Mouse (Mus musculus): ENCODE data around the gene Pakap. TPM values are rescaled to one million over a fixed set of nuclear protein-coding genes. Genes with fewer than 3 reads are reported as not detected.

Gene Pakap
- polyA plus RNA-seq, 3 experiments from 2014 or later = 0.50 to 2.1 (median 1.1) TPM

DNA sequence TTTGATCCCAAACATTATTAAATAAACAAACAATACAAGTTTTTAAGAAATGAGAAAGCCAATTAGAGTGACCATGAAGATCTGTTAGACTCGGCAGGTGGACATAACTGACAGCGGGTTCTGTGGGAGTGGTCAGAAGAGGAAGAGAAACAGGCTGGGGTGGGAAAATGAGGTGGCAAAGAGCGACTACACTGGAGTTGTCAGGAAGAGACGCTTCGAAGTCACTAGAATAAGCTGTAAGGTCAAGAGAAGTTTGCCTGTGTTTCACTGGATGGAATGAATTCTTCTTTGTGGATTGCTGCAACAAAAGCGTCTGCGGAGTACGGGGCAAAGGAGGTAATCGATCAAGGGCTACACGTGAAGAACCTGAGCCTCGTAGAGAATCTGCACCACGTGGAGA, 109.9 kb downstream of the Pakap start:
- no peak for ATAC-seq

DNA sequence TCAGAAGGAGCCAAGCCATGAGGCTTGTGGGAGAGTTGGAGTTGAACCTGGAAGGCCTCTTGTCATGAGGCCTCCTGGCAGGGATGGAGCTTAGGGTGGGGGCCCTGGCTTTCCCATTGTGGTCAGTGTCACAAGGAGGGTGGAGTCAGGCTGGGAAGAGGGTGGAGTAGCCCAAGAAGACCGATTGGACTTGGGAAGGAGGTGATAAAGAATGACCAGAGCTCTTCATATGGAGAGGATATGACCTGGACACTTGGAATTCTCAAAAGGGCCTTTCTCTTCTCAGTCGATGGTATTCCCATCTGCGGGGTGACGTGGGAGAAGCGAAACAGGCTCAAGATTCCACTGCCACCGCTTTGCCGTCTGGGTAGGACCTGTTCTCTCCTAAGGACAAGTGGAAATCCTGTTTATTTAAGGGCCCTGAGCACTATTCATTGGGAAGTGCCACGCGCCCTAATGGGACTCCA, 111.0 kb downstream of the Pakap start:
- no peak for ATAC-seq

DNA sequence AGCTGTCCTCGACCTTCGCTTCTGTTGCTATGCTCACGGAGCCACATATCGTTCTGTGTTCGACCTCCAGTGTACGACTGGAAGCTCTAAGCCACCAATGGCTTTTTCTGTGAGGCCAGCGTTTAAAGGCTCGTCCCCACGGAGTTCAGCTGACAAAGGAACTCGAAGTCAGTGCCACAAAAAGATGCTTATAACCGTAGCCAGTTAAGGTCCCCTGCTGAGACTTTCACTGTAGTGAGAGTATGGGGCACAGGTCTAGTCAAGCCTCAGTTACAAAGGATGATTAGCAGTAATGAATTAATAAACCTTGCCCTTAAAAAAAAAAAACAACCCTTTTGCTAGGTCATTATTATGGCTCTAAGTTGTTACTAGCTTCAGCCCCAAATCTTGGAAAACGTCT, 112.2 kb downstream of the Pakap start:
- no peak for ATAC-seq

DNA sequence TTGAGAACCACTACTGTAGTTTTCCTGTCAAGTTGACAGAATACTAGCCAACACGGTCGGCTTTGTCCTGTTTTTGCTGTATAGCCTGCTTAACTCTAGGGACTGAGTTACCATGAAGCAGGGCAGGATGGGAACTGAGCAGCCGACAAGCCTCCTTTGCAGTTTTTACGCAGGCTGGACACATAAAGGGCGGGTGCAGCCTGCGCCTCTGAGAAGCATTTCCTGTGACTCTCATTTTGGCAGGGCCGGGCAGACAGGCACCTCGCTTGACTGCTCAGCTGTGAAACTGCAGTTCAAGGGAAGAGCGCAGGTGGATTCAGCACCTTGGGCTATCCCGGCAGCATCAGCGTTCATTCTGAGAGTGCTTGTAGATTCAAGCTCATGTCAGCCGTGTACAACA, 113.5 kb downstream of the Pakap start:
- ATAC-seq = no peak

DNA sequence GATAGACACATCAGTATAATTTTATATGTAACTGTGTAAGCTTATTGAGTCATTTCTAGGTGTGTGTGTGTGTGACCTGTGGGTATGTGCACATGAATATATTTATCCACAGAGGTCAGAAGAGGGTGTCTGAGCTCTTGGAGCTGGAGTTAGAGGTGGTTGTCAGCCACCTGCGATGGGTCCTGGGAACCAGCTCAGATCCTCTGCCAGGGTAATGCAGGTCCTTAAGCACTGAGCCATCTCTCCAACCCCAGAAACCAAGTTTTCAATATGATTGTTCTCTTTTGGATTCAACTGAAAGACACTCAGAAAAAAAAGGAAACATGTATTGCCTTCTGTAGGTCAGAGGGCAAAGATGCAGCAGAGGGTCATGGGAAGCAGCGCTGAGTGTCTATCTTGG, 114.4 kb downstream of the Pakap start:
- ATAC-seq = no peak

DNA sequence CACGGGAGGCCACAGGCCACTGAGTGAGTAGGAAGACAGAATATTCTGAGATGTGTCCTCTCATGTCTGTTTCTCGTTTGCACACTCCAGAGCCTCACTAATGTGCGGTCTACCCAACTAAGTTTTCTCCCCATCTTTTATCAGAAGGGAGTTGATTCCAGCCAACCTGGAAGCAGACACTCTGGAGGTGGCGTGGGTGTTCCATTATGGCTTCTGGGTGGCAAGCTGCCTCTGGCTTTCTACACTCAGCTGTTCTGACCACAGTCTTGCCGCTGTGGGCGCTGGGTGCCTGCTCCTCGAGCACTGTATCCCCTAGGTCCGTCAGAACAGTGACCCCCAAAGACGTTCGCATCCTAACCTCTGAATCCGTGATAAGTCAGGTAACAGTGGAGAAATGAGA, 115.0 kb downstream of the Pakap start:
- no peak for ATAC-seq

DNA sequence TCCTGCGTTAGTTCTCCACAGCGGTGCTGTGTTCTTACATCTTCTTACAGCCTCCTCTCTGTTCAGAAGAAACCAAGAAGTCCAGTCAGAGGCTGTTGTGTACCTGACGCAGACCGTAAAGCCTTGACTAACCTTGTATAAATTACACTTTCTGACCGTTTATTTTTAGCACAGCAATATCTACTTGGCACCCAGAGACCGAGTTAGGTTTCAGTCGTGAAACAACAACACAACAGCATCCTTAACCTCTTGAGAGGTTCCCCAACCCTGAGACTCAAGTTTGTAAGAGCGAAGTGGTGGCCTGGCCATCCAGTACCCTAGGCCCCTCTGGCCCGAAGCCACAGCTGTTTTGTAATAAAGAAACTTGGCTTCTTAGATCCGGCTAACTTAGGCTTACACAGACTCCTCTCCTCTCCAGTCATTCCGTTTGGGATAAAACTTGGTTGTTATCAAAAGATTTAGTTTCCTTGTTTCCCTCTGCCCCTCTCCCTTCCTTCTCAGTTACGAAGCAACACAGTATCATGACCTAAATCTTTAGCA, 116.8 kb downstream of the Pakap start:
- no peak for ATAC-seq

DNA sequence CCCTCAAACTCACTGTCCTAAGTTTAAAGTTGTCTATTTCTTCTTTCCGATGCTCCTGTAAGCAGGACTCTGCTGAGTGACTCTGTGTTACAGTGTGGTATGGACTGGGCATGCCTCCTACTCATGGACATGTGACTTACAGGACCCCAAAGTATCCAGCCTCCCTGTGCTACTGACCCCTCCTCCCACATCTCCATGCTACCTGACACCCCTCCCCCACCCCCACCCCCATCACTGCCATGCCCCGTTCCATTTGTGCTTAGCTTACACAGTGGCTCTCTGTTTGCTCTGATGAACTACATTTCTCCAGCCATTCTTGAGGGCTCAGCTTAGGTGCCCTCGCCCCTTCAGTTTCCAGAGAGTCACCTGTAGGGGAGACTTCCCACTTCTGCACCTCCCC, 118.8 kb downstream of the Pakap start:
- ATAC-seq = no peak

DNA sequence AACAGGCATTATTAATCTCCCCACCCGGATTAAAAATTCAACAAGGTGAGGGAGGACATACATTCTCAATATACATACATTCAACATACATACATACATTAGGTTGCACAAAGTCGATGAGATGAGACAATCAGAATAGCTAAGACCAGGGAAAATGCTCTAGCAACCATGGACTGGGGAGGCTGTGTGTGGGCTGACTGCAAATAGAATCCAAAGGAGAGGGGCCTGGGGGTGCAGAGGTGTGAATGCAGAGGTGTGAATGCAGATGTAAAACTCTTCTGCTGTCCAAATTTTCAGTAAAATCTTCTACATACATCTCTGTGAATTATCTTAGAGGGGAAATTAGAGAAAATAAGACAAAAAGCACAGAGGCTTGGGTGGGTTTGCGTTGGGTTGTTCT, 119.6 kb downstream of the Pakap start:
- no peak for ATAC-seq

DNA sequence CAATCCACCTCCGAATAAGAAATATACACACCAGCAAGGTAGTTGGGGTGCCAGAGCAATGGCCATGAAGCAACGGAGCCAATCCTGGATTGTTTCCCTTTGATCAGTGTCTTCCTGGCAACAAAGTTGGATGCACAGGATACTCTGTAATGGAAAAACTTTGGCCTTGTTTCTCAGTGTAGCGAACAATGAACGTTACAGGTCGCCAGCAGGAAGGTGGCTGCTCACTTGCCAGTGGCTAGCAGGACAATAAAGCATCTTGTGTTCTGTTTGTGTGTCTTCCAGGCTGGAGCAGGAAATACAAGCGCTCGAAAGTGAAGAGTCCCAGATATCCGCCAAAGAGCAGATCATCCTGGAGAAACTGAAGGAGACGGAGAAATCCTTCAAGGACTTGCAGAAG, 120.2 kb downstream of the Pakap start:
- ATAC-seq = no peak

DNA sequence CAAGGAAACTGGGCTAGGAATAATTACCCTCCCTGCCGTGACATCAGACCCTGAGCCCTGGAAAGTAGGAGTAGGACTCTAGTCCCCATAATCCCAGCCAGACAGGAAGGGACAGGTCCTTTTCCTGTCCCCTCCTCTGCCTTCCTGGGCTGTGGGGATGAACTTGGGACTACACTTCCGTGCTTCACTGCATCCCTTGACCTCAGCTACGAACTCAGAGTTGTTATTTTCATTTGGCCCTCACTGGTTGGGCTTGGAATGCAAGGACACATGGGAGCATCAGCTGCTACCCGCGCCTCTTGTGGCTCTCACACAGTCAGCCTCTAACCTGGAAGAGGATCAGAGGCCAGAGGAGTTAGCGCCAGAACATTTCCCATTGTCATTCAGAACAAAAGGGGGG, 122.0 kb downstream of the Pakap start:
- ATAC-seq = no peak

DNA sequence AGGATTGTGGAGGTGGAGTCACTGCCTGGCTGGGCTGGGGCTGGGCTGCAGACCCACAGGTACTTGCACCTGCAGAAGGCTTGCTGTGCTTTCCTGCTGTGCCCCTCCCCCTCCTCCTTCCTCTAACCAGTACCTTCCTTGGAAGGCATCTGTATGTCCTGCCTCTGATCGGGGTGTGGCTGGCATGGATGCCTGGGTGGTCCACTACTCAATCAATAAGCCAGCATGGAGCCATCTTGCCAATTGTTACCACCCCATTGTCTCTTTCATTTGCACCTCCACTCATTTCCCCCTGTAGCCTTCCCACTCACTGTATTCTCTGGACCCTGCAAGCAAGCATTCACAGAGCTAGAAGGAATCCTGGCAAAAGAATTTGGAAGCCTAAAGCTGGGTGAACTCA, 122.8 kb downstream of the Pakap start:
- no peak for ATAC-seq

DNA sequence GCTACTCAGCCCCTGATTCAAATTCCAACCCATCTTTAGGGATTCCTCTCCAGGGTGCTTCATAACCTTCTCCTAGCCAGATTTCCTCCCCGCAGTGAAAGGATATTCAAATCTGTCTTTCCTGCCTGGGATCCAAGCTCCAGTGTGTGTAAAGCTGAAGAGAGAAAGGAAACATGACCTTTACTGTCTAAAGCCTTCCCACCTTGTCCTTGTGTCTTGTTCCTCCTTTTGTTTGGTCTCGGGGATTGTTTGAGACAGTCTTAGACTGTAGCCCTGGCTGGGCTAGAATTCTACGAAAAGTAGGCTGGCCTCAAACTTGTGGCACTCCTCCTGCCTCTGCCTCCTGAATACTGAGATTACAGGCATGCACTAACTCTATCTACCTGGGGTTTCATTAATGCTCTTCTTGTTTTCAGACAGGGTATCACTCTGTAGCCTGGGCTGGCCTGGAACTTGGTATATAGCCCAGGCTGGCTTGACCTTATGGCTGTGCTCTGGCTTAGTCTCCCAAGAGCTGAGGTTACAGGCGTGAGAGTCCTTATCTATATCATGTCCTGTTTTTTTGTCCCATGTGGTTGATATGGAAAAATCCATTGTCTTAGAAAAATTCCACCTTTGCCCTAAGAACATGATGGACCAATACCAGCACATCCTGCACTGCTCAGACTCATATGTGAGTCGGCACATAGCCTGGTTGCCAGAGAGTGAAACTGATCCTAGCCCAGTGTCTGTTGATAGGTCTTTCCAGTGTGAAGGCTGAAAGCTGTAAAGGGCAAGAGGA, 126.6 kb downstream of the Pakap start:
- no peak for ATAC-seq

DNA sequence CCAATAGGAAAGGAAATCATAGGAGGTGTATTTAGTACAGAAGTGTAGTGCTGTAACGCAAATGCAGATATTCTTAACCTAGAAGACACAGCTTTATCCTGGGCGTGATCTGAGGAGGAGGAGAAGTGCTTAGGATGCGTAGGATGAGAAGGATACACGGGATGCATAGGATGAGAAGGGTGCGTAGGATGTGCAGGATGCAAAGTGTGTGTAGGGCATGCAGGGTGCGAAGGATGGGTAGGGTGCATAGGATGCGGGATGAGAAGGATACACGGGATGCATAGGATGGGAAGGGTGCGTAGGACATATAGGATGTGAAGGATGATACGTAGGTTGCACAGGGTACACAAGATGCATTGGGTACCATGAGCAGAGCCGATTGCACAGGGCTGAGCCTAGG, 129.0 kb downstream of the Pakap start:
- no peak for ATAC-seq

DNA sequence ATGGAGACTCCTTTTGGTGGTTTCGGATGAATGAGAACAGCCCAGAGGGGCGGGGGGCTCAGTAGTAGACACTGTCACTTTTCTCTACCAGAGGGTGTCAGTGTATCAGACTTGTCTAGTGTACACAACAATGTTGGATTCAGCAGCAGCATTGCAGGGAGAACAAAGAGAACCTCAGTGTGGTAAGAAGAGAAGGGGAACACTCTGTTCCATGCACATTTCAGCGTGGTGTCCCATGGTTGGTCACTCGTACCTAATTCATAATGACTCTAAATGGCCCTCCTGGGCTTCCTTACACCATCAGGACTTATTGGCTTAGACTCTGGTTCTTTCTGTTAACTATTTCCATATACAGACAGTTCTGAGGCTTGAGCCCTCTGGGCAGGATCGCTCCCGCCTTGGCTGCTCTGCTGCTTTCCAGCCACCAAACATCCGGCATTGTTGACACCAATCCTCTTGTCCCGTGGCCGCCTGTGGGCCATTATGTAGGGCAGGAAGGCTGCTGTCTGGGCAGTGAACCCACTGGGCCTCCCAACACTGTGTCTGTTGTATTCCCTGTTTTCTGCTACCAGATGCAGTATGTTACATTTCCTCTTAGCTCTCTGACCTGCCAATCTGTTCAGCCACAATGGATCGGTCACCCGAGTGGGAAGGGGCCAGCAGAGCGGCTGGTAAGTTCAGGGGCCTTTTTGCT, 130.1 kb downstream of the Pakap start:
- no peak for ATAC-seq

DNA sequence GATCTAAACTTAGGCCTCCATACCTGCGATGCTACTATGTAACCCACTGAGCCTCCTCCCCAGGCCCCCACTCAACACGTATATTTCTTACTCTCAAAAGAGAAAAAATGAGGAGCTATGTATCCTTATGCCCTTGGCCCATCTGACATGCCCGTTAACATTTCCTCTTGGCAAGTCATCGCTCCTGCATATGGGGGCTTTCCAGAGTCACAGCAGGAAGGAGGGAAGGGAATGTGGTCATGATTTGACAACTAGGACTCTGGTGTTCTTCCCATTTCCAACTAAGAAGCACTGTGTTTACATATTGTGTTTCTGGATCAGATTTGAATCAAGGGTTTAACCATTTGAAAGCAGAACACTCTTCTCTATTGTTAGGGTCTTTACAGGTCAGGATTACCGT, 133.6 kb downstream of the Pakap start:
- ATAC-seq = no peak

DNA sequence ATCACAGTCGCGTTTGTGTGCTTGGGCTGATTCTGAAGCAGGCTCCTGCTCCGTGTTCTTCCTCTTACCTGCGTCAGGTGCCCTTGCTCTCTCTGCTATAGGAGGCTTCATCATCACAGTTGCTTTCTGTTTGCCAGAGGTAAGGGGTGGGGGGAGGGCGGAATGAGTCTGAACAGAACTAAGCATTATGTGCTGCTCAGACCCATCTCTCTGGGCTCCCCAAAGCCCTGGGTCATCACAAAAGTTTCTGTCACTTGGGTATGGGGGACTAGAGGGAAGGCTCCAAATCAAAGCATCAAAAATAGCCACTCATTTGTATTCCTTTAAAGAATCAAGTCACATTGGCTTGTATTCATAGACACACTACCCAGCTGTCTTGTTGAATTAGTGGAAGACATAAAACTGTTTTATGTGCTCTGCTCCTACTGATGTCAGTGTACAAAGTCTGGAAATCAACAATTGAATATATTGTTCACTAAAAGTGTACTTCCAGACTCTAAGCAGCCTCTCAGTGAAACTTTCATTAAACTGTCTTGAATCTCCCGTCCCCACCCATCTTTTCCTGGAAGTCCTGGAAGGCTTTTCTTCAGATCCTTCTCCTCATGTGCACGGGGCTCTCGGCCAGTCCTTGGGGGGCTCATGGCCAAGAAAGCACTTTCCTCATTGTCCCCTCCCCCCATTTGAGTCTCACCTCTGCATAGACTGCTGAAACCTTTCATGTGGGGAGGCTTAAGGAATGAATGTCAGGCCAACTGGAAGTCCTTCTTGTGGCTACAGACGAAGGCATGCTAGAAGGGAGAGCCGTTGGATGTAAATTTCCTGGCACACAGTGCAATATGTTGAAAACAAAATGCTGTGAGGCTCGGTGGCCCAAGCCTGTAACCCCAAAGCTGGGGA, 135.8 kb downstream of the Pakap start:
- ATAC-seq = no peak

DNA sequence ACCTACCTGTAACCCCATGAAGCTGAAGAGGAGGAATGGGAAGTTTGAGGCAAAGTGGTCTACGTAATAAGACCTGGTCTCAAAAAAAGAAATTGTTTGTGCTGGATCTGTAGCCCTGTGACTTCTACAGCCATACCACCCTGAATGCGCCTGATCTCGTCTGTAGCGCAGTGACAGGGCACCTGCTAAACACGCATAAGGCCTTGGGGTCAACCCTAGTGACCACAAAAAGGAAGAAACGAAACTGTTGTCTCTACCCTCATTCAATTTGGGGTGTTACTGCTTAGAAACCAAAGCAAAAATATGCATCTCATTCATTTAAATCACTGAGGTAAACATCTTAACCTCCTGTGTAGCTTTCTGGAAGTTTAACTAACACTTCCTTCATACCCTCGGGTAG, 136.6 kb downstream of the Pakap start:
- no peak for ATAC-seq

DNA sequence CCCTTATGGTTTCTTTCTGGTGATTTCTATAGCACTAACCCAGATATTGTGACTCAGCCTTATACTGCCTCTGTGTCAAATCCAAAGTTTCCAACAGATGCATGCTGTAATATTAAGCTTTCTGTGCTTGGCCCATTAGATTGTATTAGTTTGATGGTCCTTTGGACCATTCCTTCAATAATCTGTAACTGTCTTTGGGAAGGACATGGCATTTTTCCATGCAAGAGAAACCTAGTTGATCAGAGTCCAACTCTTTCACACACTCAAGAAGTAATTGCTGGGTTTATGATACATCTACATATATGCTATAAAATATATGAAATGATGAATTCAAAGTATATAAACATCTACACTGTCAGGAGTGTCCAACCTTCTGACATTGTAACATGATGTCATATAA, 147.9 kb downstream of the Pakap start:
- no peak for ATAC-seq

DNA sequence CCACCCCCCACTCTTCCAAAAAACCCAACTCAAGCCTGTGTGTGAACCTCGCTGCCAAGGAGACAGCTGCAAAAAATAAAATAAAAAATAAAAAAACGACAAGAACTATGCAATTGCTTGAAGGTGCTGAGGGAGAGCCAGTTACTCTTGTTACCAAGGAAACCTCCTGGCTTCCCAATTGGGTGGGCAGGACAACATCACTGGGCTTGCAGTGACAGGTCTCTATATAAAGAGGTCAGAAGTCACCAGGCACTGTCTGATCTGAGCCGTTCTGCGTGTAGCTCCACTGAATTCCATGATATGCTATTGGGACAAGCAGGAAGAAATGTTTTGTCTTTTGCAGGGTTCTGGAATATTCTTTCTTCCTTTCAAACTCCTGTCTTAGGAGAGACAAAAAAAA, 148.8 kb downstream of the Pakap start:
- no peak for ATAC-seq

DNA sequence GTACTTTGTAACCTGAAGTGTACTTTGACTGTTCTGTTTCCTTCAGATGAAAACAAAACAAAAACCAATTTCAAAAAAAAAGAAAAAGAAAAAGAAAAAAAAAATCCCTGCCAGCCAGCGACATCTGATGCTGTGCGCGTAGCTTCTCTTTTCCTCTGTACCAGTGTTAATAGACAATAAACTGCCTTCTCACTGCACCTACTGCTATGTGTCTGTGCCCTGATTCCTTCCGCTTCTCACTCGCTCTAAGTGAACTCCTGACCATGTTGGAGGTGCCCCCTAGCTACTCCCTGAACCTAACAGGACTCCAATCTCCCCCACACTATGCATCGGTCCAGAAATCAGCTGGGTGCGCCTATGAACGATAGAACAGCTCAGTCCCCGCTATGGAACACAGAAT, 149.4 kb downstream of the Pakap start, which contains the start of gene Akap2:
Akap2 (plus strand) TSS at position 304 of the 400 bp plus-strand sequence.
- no peak for ATAC-seq

DNA sequence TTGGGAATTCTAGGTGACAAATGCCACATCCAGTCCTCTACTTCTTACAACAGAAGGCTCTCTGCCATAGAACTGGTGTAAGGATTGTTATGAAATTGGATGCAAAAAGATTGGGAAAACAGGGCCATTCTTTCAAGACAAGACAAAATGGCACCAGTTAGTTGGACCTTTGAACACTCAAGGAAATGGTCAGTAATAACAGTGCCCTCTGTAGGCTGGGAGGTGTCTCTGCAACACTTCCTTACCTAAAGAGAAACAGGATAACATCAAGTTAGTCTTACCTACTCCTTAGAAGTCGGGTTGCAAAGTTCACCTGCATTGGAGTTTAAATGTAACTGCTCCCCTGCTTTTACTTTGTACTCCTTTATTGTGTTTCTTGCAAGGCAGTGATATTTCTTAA, 151.4 kb downstream of the Pakap start:
- no peak for ATAC-seq

DNA sequence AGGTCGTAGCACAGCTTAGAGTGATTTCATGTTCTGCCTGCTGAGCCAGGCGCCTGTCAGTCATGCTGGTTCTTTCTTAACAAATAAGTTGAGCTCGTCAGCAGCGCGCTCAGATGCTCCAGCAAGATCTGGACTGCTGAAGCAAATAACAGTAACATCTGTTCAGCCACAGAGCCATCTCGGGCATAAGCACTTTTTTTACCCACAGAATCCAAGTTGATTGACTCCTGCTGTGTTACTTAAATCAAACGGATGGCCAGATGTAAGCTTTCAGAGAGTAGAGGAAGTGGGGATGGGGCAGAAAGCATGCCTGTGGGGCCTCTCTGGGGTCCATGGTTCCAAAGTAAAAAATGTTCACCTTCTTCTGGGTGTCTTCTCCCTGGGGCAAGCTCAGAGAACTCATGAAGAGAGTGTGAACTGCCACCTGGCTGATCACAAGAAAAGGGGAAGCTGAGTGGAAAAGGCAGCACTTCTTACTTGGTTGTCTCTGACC, 152.9 kb downstream of the Pakap start:
- ATAC-seq = no peak
